Mouse (Mus musculus) macrophage (primary cell): ENCODE measurements around the gene 4930455H04Rik. TPM values are rescaled to one million over a fixed set of nuclear protein-coding genes. Genes with fewer than 3 reads are reported as not detected.

Source experiments
- H3K27ac ChIP-seq: fragments of 350-480 bp; formaldehyde crosslinking; 2 replicates; pipeline ENCODE4 v1.9.0; 2021
- H3K36me3 ChIP-seq: fragments of 350-480 bp; formaldehyde crosslinking; 2 replicates; pipeline ENCODE4 v1.9.0; 2021; ENCODE audit errors: inconsistent target
- H3K4me3 ChIP-seq: fragments of 350-480 bp; formaldehyde crosslinking; 2 replicates; pipeline ENCODE4 v1.9.0; 2021; ENCODE audit errors: inconsistent target
- H3K79me2 ChIP-seq: fragments of 350-480 bp; formaldehyde crosslinking; 2 replicates; pipeline ENCODE4 v1.9.0; 2021; ENCODE audit errors: inconsistent target
- WGBS: methylation state at CpG from one replicate; pipeline ENCODE4 v1.1.7; 2026; ENCODE audit warnings: inconsistent platforms; ENCODE audit not compliant: missing documents; 5-methylcytosine and 5-hydroxymethylcytosine counted together
- polyA plus RNA-seq: library from polyadenylated mRNA; stranded (reverse); fragments of 250-400 nt; gene quantifications from 3 replicates; pipeline ENCODE4 v1.2.4, GENCODE M21; 2018; ENCODE audit warnings: inconsistent platforms
- total RNA-seq, 78 experiments: library from RNA; depleted of rRNA; stranded (reverse); fragments of 250-400 nt; gene quantifications; 1 replicate in 9 of 78; 2 replicates in 24 of 78; 3 replicates in 43 of 78; 4 replicates in 2 of 78; pipeline ENCODE4 v1.2.4; 2018; ENCODE audit warnings: inconsistent platforms in 56 of 78

Gene 4930455H04Rik
- not detected for total RNA-seq (2018; cell fraction: chromatin; rRNA removed)
- not detected for total RNA-seq (2018; cell fraction: cytosol; rRNA removed)
- not detected for total RNA-seq (2018; cell fraction: nucleus; rRNA removed)
- polyA plus RNA-seq: not detected in 3 replicates

DNA sequence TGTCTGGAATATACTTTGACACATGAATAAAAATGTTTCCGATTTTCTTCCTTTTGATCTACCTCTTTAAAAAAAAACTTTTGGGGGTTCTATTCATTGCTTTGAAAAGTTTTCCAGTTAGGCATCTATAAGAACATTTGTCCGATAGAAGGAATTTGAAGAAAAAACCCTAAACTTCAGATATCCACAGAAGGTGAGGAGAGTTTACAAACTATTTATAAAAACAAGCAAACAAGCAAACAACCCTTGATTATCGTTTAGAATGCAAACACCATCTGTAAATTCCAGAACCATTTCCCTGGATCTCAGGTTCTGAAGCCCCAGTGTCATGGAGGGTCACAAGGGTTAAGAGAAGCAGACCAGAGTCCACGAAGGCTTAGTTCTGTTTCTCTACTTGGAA, at the start of gene 4930455H04Rik:
Gene 4930455H04Rik (plus strand): TSS at position 301 of the 400 bp plus-strand sequence.
- H3K79me2 ChIP-seq: no peaks in the 10 kb centered on the region
- no peak within 1 kb of the TSS for H3K27ac ChIP-seq
- H3K36me3 ChIP-seq: no peaks in the 10 kb centered on the region
- 78% methylated on average over 4 of the region's 4 CpGs for WGBS
- H3K4me3 ChIP-seq: no peak within 1 kb of the TSS

- H3K79me2 ChIP-seq: no peaks in the 10 kb centered on the region
- WGBS: 92% methylated on average over 3 of the region's 3 CpGs
- H3K36me3 ChIP-seq: no peaks in the 10 kb centered on the region
- H3K4me3 ChIP-seq: no peak overlapping the region
- no peak overlapping the region for H3K27ac ChIP-seq
Observed at GRCm38 (mm10) chr3:116921535-116921934, 46.5 kb upstream of the 4930455H04Rik start.

DNA sequence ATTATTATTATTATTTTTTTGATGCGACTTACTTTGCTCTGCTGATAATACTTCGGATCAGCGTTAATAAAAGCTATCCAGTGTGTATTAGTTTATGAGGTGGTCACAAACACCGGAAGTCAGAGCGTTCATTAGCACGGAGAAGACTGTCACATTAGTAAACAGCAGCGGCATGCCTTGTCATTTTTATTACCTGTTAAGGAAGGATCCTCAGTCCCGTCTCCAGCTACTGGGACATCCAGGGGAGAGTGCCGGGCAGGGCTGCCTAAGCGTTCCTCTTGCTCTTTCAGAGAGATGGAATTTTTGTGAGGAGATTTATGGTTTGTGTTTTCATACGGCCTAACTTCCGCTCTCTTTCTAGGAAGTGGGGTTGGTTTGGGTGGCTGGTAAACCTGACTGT, 45.0 kb upstream of the 4930455H04Rik start:
- H3K4me3 ChIP-seq: no peak overlapping the region
- no peaks in the 10 kb centered on the region for H3K79me2 ChIP-seq
- H3K27ac ChIP-seq: no peak overlapping the region
- no peaks in the 10 kb centered on the region for H3K36me3 ChIP-seq
- 86% methylated on average over 12 of the region's 12 CpGs for WGBS

DNA sequence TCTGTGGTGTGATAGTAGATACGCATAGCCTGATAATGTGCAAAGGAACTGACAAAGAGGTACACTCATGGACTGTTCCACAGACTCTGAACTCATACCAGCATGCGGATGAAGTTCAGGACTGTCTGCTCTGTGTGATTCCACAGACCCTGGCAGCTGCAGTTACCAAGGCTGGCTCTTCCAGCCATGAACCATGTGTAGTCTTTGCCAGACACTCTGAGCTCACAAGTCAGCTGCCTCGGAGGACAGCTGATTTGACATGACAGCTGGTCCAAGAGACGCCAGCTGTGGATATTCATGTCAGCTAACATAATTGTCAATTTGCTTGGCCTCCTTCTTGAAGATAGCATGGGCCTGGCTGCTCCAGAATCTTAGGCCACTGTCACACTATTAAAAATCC, 39.1 kb upstream of the 4930455H04Rik start:
- 92% methylated on average over 4 of the region's 4 CpGs for WGBS
- Histone ChIP-seq H3K79me2 (no peaks in the 10 kb centered on the region), H3K27ac (no peak overlapping the region), H3K4me3 (no peak overlapping the region), H3K36me3 (no peaks in the 10 kb centered on the region)

GRCm38 (mm10) chr3:116933158-116933557, 34.9 kb upstream of the 4930455H04Rik start:
- Histone ChIP-seq H3K79me2 (no peaks in the 10 kb centered on the region), H3K27ac (no peak overlapping the region), H3K4me3 (no peak overlapping the region), H3K36me3 (no peaks in the 10 kb centered on the region)
- WGBS: 94% methylated on average over 1 of the region's 1 CpGs

DNA sequence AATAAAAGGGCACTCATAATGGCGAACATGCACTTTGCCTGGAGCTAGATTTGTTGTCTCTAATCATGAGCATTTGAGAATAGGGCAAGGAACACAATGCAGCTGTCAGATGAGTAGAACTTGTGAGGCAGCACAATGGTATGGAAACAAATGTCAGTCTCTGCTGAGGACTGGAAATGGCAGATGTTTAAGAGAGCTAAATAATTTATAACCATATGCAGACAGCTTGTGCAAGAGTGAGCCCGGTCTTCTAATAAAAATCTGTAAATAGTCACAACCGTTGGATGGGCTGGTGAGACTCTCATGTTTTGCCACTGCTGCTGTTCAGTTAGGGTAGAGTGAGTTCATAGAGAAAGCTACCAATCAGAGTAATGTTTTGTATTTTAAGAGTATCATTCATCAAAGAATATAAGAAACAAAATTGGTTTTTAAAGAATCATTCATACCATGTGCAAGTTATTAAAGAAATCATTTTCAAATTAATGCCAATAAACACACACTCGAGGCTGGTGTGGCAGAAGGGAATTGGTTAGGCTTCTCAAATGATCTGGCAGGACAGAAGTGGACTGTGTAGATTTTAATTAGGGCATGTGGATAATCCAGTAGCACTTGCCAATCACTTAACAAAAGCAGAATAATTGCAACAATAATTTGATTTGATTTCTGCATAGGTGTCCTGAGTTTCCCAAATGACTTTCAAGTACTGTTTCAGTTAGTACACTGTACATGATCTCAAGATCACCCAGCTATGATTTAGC, 31.0 kb upstream of the 4930455H04Rik start:
- H3K79me2 ChIP-seq: no peaks in the 10 kb centered on the region
- 93% methylated on average over 4 of the region's 4 CpGs for WGBS
- no peaks in the 10 kb centered on the region for H3K36me3 ChIP-seq
- no peak overlapping the region for H3K4me3 ChIP-seq
- no peak overlapping the region for H3K27ac ChIP-seq

GRCm38 (mm10) chr3:116940804-116941558, 27.1 kb upstream of the 4930455H04Rik start:
- no peak overlapping the region for H3K27ac ChIP-seq
- WGBS: 86% methylated on average over 10 of the region's 10 CpGs
- H3K79me2 ChIP-seq: no peaks in the 10 kb centered on the region
- H3K4me3 ChIP-seq: no peak overlapping the region
- no peaks in the 10 kb centered on the region for H3K36me3 ChIP-seq

DNA sequence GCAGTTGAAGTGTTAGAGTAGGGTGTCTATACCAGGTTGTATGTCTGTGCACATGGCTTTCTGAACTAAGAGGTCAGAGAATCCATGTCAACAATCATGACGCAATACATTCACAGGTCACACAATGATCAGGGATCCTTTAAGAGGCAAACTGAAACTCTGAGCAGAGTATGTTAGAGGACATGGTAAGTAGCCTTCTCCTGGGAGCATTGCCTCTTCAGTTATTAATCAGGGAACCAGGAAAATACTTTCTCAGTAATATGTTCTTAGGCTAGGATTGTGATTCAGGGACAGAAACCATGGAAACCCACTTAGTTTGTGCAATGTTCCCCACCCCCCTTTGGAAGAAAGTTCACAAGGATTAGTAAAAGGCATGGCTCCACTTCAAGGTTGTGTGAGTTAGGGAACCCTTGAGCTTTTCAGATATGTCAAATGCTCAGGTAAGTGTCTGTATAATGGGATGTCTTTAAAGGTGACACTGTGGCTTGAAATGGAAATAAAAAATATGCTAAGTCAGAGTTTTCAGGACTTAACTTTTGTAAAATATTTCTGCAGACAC, 26.4 kb upstream of the 4930455H04Rik start:
- Histone ChIP-seq H3K27ac (no peak overlapping the region), H3K79me2 (no peaks in the 10 kb centered on the region), H3K4me3 (no peak overlapping the region), H3K36me3 (no peaks in the 10 kb centered on the region)
- 100% methylated on average over 1 of the region's 1 CpGs for WGBS

GRCm38 (mm10) chr3:116942751-116943150, 25.3 kb upstream of the 4930455H04Rik start:
- H3K27ac ChIP-seq: no peak overlapping the region
- 90% methylated on average over 6 of the region's 6 CpGs for WGBS
- H3K79me2 ChIP-seq: no peaks in the 10 kb centered on the region

DNA sequence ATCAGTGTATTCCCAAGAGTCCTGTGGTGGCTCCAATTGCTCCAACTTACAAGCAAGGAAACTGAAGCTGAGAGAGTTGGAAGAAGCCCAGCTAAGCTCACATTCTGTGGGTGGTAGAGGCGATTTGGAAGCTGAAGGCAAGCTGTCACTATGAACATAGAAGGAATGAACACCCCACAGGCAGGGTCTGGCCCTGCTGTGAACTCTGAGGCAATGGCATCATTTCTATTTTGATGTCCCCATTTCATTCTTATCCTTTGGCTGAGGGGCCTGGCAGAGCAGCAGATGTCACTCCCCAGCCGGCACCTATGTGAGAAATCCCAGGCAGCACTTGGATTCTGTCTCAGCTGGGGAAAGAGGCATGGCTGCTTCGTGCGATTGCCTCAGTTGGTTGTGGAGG, 24.6 kb upstream of the 4930455H04Rik start:
- no peaks in the 10 kb centered on the region for H3K79me2 ChIP-seq
- WGBS: 90% methylated on average over 4 of the region's 4 CpGs
- no peaks in the 10 kb centered on the region for H3K36me3 ChIP-seq
- no peak overlapping the region for H3K4me3 ChIP-seq
- H3K27ac ChIP-seq: no peak overlapping the region

More at GRCm38 (mm10) chr3:116942751-116943150, 25.3 kb upstream of the 4930455H04Rik start:
- H3K4me3 ChIP-seq: no peak overlapping the region
- no peaks in the 10 kb centered on the region for H3K36me3 ChIP-seq

- no peak overlapping the region for H3K27ac ChIP-seq
- whole genome bisulfite sequencing: 88% methylated on average over 4 of the region's 4 CpGs
- H3K79me2 ChIP-seq: no peaks in the 10 kb centered on the region
- H3K4me3 ChIP-seq: no peak overlapping the region
- no peaks in the 10 kb centered on the region for H3K36me3 ChIP-seq
Observed at GRCm38 (mm10) chr3:116946476-116946875, 21.6 kb upstream of the 4930455H04Rik start.

DNA sequence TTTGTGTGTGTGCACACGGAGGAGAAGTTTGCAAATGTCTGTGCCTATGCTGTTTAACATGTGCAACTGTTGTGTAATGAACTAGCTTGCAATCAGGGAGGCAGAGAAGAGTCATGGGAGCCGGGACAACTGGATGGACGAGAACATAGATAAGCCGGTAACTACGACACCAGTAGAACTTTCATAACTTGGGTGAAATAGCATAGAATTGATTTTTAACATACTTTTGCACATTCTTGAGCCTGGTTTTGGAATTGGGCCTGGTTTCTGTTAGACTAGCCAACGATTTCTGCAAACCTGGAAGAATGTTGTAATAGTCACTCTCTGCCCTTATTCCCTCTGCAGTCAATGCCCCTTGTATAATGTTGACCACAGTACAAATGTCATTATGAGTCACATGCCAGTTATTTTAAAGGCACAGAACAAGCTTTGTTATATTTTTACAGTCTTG, 17.4 kb upstream of the 4930455H04Rik start:
- Histone ChIP-seq H3K36me3 (no peaks in the 10 kb centered on the region), H3K79me2 (no peaks in the 10 kb centered on the region), H3K4me3 (no peak overlapping the region), H3K27ac (no peak overlapping the region)
- WGBS: 78% methylated on average over 5 of the region's 6 CpGs

DNA sequence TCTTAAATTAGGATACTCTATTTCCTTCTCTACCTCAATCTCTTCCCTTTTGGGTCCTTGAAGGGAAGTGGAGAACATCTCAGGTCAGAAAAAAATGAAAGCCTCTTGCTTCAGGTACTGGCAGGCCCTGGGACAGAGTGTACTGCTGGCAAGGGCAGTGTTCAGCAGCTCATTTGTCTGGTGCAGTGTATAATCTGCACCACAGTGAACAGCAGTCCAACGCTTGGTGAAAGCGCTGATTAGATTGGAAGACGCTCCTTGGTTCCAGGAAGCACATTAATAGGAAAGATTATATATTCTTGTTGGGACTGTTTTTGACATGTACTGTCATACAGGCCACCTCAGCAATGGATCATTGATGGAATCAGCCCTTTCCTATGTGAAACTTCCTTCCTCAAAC, 16.6 kb upstream of the 4930455H04Rik start:
- 90% methylated on average over 3 of the region's 3 CpGs for WGBS
- H3K27ac ChIP-seq: no peak overlapping the region
- H3K79me2 ChIP-seq: no peaks in the 10 kb centered on the region

DNA sequence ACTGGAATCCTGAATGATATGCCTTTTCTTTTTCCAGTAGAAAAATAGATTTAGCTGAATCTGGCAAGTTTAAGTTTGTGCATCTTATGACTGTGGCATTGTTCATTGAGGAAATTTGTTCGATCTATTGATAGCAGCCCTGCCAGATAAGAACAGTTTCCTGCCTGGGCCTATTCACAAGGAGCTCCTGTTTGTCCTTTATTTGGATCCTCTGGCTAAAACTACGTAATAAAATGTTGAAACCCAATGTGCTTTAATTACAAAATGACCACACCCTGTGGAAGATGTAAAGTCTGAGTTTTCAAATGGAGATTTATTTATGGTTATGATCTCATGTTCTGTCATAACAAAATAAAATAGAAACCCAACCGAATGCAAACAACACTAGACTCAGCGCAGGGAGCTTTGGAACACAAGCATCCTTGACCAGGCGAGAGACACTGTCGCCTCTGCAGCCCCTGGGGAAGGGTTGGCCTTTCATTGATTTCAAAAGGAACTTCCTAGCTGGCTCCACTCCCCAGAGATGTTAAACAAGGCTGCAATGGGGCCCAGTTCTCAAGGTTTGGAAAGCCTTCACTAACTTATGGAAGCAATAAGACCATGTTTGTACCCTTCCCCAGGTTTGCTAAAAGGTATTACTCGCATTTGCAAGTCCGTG, 15.7 kb upstream of the 4930455H04Rik start:
- no peak overlapping the region for H3K4me3 ChIP-seq
- 88% methylated on average over 8 of the region's 8 CpGs for WGBS
- H3K27ac ChIP-seq: no peak overlapping the region
- H3K36me3 ChIP-seq: no peaks in the 10 kb centered on the region
- H3K79me2 ChIP-seq: no peaks in the 10 kb centered on the region

More for the DNA sequence above, 16.6 kb upstream of the 4930455H04Rik start:
- Histone ChIP-seq H3K4me3 (no peak overlapping the region), H3K36me3 (no peaks in the 10 kb centered on the region)
